Mouse (Mus musculus): ENCODE data around the gene Dhrs1. TPM values are rescaled to one million over a fixed set of nuclear protein-coding genes. Genes with fewer than 3 reads are reported as not detected.

The Dhrs1 gene
- polyA plus RNA-seq, 1 experiment from 2014 or later, result 75.0 TPM

GRCm38 (mm10) chr14:55730116-55730515, 15.4 kb downstream of the Dhrs1 start:
- Histone ChIP-seq H3K27ac (no peak overlapping the region), H3K27me3 (no peaks in the 10 kb centered on the region; the same call in 1 of the 2 replicates), H3K9me3 (replicated peaks) (no peaks in the 10 kb centered on the region), H3K9ac (no peak overlapping the region), H3K4me2 (replicated peaks) (no peak overlapping the region), H3K4me1 (no peaks in the 10 kb centered on the region), H3K36me3 (no peaks in the 10 kb centered on the region), H3K4me3 (no peak overlapping the region)
- WGBS, result 77% methylated on average over 7 of the region's 7 CpGs
- ATAC-seq (ENCODE audit: low FRiP score), result no peak

- no peak overlapping the region for H3K9ac ChIP-seq
- no peaks in the 10 kb centered on the region; the same call in 1 of the 2 replicates for H3K27me3 ChIP-seq
- no peaks in the 10 kb centered on the region for H3K36me3 ChIP-seq
- H3K4me1 ChIP-seq, result no peaks in the 10 kb centered on the region
- no peak overlapping the region for H3K27ac ChIP-seq
- 75% methylated on average over 8 of the region's 8 CpGs for WGBS
- no peak for ATAC-seq (ENCODE audit: low FRiP score)
- H3K4me3 ChIP-seq, result no peak overlapping the region
- no peak overlapping the region for H3K4me2 ChIP-seq (replicated peaks)
- no peaks in the 10 kb centered on the region for H3K9me3 ChIP-seq (replicated peaks)
Observed at GRCm38 (mm10) chr14:55727889-55728685, 17.4 kb downstream of the Dhrs1 start.

GRCm38 (mm10) chr14:55726261-55726660, 19.2 kb downstream of the Dhrs1 start:
- no peak overlapping the region for H3K9ac ChIP-seq
- no peak overlapping the region for H3K4me3 ChIP-seq
- no peaks in the 10 kb centered on the region for H3K9me3 ChIP-seq (replicated peaks)
- H3K4me2 ChIP-seq (replicated peaks), result no peak overlapping the region
- no peaks in the 10 kb centered on the region; the same call in 1 of the 2 replicates for H3K27me3 ChIP-seq
- H3K4me1 ChIP-seq, result 0 out of 2 replicates have a peak, but pooled peaks cover 6% of the 10 kb centered on the region
- no peaks in the 10 kb centered on the region for H3K36me3 ChIP-seq
- no peak for ATAC-seq (ENCODE audit: low FRiP score)
- H3K27ac ChIP-seq, result no peak overlapping the region

- H3K27ac ChIP-seq, result no peak overlapping the region
- no peaks in the 10 kb centered on the region for H3K27me3 ChIP-seq
- peaks cover 5% of the 10 kb centered on the region; the same call in 1 of the 2 replicates for H3K36me3 ChIP-seq
- 69% methylated on average over 8 of the region's 8 CpGs for WGBS
- no peak overlapping the region for H3K9ac ChIP-seq
- no peak overlapping the region for H3K4me2 ChIP-seq (replicated peaks)
- H3K9me3 ChIP-seq (replicated peaks), result no peaks in the 10 kb centered on the region
- H3K4me1 ChIP-seq, result 0 out of 2 replicates have a peak, but pooled peaks cover 13% of the 10 kb centered on the region
- no peak for ATAC-seq (ENCODE audit: low FRiP score)
- H3K4me3 ChIP-seq, result no peak overlapping the region
Observed at GRCm38 (mm10) chr14:55724411-55724871, 21.0 kb downstream of the Dhrs1 start.

DNA sequence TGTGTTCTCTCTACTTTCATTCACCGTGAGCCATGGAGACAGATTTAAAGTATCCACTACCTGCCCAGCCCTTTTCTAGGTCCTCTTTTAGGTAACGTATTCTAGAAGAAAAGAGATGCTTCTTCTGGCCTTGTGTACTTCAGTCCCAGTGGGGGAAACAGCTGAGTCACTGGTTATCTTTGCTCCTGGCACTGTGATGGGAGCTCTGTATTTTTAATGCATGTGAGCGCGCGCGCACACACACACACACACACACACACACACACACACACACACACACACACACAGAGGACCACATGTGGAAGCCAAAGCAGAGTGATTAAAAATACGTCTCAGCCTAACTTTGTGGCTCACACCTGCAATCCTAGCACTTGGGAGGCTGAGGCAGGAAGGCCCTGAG, 22.1 kb downstream of the Dhrs1 start:
- H3K4me1 ChIP-seq, result 0 out of 2 replicates have a peak, but pooled peaks cover 13% of the 10 kb centered on the region

DNA sequence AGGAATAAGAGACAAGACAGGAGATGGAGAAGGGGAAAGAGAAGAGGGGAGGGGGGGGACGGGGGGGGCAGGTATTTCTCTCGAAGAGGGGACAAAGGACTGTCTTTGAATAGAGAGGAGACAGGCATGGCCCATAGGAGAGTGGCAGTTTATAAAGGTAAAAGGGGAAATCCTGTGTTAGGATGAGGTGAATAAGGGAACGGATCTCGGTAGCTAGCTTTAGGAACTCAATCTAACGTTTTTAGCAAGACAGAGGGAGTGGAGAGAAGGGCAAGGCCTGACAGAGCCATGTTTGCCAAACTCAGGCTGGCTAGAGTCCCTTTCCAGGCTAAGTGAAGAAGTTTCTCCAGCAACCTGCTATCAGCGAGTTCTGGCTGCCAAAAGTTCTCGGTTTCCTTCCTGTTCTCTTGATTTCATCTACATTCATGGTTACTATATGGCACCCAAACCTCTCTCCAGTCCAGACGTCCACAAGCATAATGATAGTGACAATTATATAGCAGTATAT, 23.0 kb downstream of the Dhrs1 start:
- H3K4me3 ChIP-seq, result peak overlapping the region; percentile 79
- peaks cover 21% of the 10 kb centered on the region for H3K36me3 ChIP-seq
- H3K4me2 ChIP-seq (replicated peaks), result peak overlapping the region; percentile 54
- 0 out of 2 replicates have a peak, but pooled peaks cover 13% of the 10 kb centered on the region for H3K4me1 ChIP-seq
- H3K27ac ChIP-seq, result peak overlapping the region; percentile 79
- H3K27me3 ChIP-seq, result no peaks in the 10 kb centered on the region
- H3K9ac ChIP-seq, result peak overlapping the region; percentile 77
- WGBS, result 53% methylated on average over 8 of the region's 8 CpGs
- no peak for ATAC-seq (ENCODE audit: low FRiP score)
- no peaks in the 10 kb centered on the region for H3K9me3 ChIP-seq (replicated peaks)

More for the DNA sequence above, 22.1 kb downstream of the Dhrs1 start:
- H3K27ac ChIP-seq, result no peak overlapping the region
- no peak overlapping the region for H3K9ac ChIP-seq
- 91% methylated on average over 7 of the region's 7 CpGs for WGBS
- no peak for ATAC-seq (ENCODE audit: low FRiP score)
- H3K4me3 ChIP-seq, result no peak overlapping the region
- no peak overlapping the region for H3K4me2 ChIP-seq (replicated peaks)
- H3K9me3 ChIP-seq (replicated peaks), result no peaks in the 10 kb centered on the region
- H3K36me3 ChIP-seq, result peaks cover 13% of the 10 kb centered on the region
- H3K27me3 ChIP-seq, result no peaks in the 10 kb centered on the region

GRCm38 (mm10) chr14:55721700-55722437, 23.6 kb downstream of the Dhrs1 start, which contains the start of gene Rabggta:
Gene Rabggta (minus strand): TSS chr14:55722263.
- H3K4me1 ChIP-seq, result 0 out of 2 replicates have a peak, but pooled peaks cover 13% of the 10 kb centered on the region
- H3K4me3 ChIP-seq, result peak within 1 kb of the TSS; percentile 79
- WGBS, result 1% methylated on average over 50 of the region's 50 CpGs
- peak; percentile 96 for ATAC-seq (ENCODE audit: low FRiP score)
- H3K9ac ChIP-seq, result peak within 1 kb of the TSS; percentile 77
- H3K9me3 ChIP-seq (replicated peaks), result no peaks in the 10 kb centered on the region
- H3K27me3 ChIP-seq, result no peaks in the 10 kb centered on the region
- H3K36me3 ChIP-seq, result peaks cover 27% of the 10 kb centered on the region
- H3K27ac ChIP-seq, result peak within 1 kb of the TSS; percentile 79
- peak within 1 kb of the TSS; percentile 54 for H3K4me2 ChIP-seq (replicated peaks)

DNA sequence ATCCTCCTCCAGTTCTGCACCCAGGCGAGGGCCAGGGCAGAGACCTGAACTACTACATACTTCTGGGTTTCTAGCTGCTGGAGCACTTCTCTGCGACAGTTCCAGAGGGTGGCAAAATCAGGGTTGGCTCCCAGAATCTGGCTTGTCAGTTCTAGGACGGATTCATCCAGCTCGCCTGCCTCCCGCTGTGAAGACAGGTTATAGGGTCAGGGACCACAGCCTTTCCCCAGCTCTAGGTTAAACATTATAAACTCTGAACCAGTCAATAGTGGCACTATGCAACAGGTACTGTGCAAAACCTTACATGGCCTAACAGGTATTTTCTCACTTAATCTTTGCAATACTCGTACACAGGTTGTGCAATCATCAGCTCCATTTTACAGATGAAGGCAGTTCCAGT, 24.4 kb downstream of the Dhrs1 start:
- Histone ChIP-seq H3K27me3 (no peaks in the 10 kb centered on the region), H3K4me1 (0 out of 2 replicates have a peak, but pooled peaks cover 13% of the 10 kb centered on the region), H3K4me3 (peak overlapping the region; percentile 79), H3K27ac (no peak overlapping the region), H3K9ac (no peak overlapping the region; the same call in 1 of the 2 replicates), H3K4me2 (replicated peaks) (peak overlapping the region; percentile 54), H3K36me3 (peaks cover 33% of the 10 kb centered on the region), H3K9me3 (replicated peaks) (no peaks in the 10 kb centered on the region)
- 75% methylated on average over 6 of the region's 6 CpGs for WGBS
- ATAC-seq (ENCODE audit: low FRiP score), result no peak

GRCm38 (mm10) chr14:55720666-55721065, 24.8 kb downstream of the Dhrs1 start:
- H3K9ac ChIP-seq, result no peak overlapping the region
- no peak overlapping the region for H3K27ac ChIP-seq
- H3K9me3 ChIP-seq (replicated peaks), result no peaks in the 10 kb centered on the region
- 0 out of 2 replicates have a peak, but pooled peaks cover 13% of the 10 kb centered on the region for H3K4me1 ChIP-seq
- no peak for ATAC-seq (ENCODE audit: low FRiP score)
- H3K4me3 ChIP-seq, result 0 out of 2 replicates have a peak overlapping the region, but pooled peaks have one; percentile 79
- peak overlapping the region; percentile 54; the same call in 1 of the 2 replicates for H3K4me2 ChIP-seq (replicated peaks)
- H3K36me3 ChIP-seq, result peaks cover 36% of the 10 kb centered on the region
- 92% methylated on average over 12 of the region's 12 CpGs for WGBS
- H3K27me3 ChIP-seq, result no peaks in the 10 kb centered on the region

DNA sequence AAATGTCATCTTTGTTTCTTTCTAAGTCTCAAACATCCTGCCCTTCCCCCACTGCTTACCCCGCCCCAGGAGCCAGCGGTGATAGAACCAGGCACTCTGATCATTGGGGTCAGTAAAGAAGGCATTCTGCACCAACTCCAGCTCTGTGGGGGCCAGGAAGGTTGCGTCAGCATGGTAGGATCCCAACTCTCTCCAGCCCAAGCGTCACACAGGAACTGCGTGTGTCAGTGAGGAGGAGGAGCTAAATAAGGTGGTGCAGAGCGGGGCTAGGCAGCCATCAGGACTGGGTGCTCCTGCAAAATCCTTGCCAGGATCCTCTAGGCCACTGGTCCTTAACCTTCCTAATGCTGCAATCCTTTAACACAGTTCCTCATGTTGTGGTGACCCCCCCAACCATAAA, 25.8 kb downstream of the Dhrs1 start:
- H3K4me2 ChIP-seq (replicated peaks), result no peak overlapping the region
- no peak overlapping the region for H3K4me3 ChIP-seq
- H3K27me3 ChIP-seq, result no peaks in the 10 kb centered on the region; the same call in 1 of the 2 replicates
- no peak overlapping the region for H3K27ac ChIP-seq
- ATAC-seq (ENCODE audit: low FRiP score), result no peak
- 92% methylated on average over 6 of the region's 6 CpGs for WGBS
- H3K36me3 ChIP-seq, result peaks cover 36% of the 10 kb centered on the region
- no peaks in the 10 kb centered on the region for H3K9me3 ChIP-seq (replicated peaks)
- H3K4me1 ChIP-seq, result 0 out of 2 replicates have a peak, but pooled peaks cover 13% of the 10 kb centered on the region
- H3K9ac ChIP-seq, result 0 out of 2 replicates have a peak overlapping the region, but pooled peaks have one; percentile 18

DNA sequence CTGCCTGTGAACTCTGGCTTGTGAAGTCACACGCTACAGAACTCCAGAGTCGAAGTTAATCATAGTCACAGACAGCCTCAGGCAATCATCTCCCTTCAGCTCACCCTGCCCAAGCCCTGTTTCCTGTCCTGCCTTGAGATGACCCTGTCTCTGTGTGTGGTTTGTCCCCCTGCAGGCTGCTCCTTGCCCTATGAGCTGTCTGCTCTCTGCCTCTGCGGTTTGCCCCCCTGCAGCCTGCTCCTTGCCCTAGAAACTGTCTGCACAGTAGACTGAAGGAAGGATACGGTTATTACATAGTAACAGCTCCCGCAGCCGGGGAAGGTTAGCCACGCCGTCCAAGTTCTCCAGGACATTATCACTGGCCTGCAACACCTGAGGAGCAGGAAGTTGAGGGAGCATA, 28.6 kb downstream of the Dhrs1 start:
- Histone ChIP-seq H3K4me1 (0 out of 2 replicates have a peak, but pooled peaks cover 9% of the 10 kb centered on the region), H3K36me3 (peaks cover 36% of the 10 kb centered on the region), H3K27me3 (peaks cover 24% of the 10 kb centered on the region), H3K9ac (no peak overlapping the region), H3K4me2 (replicated peaks) (no peak overlapping the region), H3K9me3 (replicated peaks) (no peaks in the 10 kb centered on the region), H3K4me3 (no peak overlapping the region), H3K27ac (no peak overlapping the region)
- 79% methylated on average over 8 of the region's 8 CpGs for WGBS
- ATAC-seq (ENCODE audit: low FRiP score), result no peak

DNA sequence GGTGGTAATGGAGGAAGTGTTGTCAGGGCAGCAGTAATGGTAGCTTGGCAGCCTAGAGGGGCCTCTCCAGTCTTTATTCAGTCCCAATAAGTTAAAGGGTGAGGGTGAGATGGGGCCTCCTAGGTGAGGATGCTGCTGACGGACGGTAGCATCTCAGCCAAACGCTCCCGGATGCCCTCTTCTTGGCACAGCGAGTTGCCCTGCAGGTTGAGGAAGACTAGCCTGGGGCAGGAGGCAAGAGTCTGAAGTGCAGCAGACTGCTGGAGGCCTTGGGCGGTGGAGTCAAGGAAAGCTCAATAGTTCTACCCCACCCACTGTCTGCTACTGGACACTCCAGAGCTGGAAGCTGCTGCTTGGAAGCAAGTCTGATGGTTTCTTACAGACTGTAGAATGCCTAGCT, 29.2 kb downstream of the Dhrs1 start:
- 95% methylated on average over 6 of the region's 6 CpGs for WGBS
- H3K9me3 ChIP-seq (replicated peaks), result no peaks in the 10 kb centered on the region
- peaks cover 36% of the 10 kb centered on the region for H3K36me3 ChIP-seq

More for the DNA sequence above, 29.2 kb downstream of the Dhrs1 start:
- no peak overlapping the region for H3K4me3 ChIP-seq
- no peak overlapping the region for H3K27ac ChIP-seq
- H3K27me3 ChIP-seq, result peaks cover 28% of the 10 kb centered on the region
- H3K4me2 ChIP-seq (replicated peaks), result no peak overlapping the region
- 0 out of 2 replicates have a peak, but pooled peaks cover 7% of the 10 kb centered on the region for H3K4me1 ChIP-seq
- ATAC-seq (ENCODE audit: low FRiP score), result no peak
- H3K9ac ChIP-seq, result no peak overlapping the region
